In genomic region chr13:110560566-110560965, GRCm38 (mm10) we compare ENCODE assay signal across 10 mouse cellular contexts.
DNase-seq lines count a peak whose midpoint lies in the region; ATAC-seq and TF ChIP-seq lines count a peak whose summit lies in the region.
"Had no signal": no experiment of that assay in that cellular context is flagged by ENCODE, and none has a peak within 500 bp of the region (broad histone marks: within the 10 kb centered on the region; RNA-seq: fewer than 3 reads in every experiment).

No protein-coding gene starts in this region.

- no peak for TF ChIP-seq CTCF in small intestine, adult 2 months (IDR thresholded peaks at IDR 0.05; ENCODE audit: extremely low read depth, insufficient read length, insufficient replicate concordance, low read depth, low read length)

- H3K9me3 ChIP-seq in lung, embryonic 16.5 days (ENCODE audit: control insufficient read depth, low read length) = no peaks in the 10 kb centered on the region
- H3K9me3 ChIP-seq: hindbrain, embryonic 12.5 days; midbrain, embryonic 15.5 days had no signal

- peaks cover 11% of the 10 kb centered on the region for H3K4me1 ChIP-seq in lung, embryonic 16.5 days (replicated peaks; ENCODE audit: control insufficient read depth, insufficient read depth, low read length)
- peaks cover 3% of the 10 kb centered on the region; the same call in 1 of the 2 replicates for H3K4me1 ChIP-seq in small intestine, adult 2 months (ENCODE audit: control insufficient read depth, insufficient read depth, insufficient read length, low read length)

- peak overlapping the region; percentile 21; the same call in 1 of the 2 replicates for H3K27ac ChIP-seq in lung, embryonic 16.5 days (ENCODE audit: low read length)
- H3K27ac ChIP-seq in small intestine, adult 2 months (ENCODE audit: insufficient read depth, low read depth, low read length) = peak overlapping the region; percentile 64
- H3K27ac ChIP-seq: hindbrain, embryonic 12.5 days; kidney, postnatal 0 days; midbrain, embryonic 15.5 days had no signal

- no peak for ATAC-seq in lung, embryonic 16.5 days (ENCODE audit: low read depth)
- no peak for ATAC-seq in inflammation-experienced regulatory T-cells, adult 6 months
- ATAC-seq: midbrain, embryonic 15.5 days had no signal

- no peaks in the 10 kb centered on the region for H3K36me3 ChIP-seq in lung, embryonic 16.5 days (ENCODE audit: control insufficient read depth, insufficient read depth, low read length)
- H3K36me3 ChIP-seq in small intestine, adult 2 months (ENCODE audit: control insufficient read depth, insufficient read depth, low read length) = no peaks in the 10 kb centered on the region
- H3K36me3 ChIP-seq: hindbrain, embryonic 12.5 days; midbrain, embryonic 15.5 days had no signal

- no peak overlapping the region for H3K4me3 ChIP-seq in lung, embryonic 16.5 days (ENCODE audit: low read length)
- no peak overlapping the region for H3K4me3 ChIP-seq in small intestine, adult 2 months (ENCODE audit: low read depth, low read length)
- H3K4me3 ChIP-seq: hindbrain, embryonic 12.5 days; midbrain, embryonic 15.5 days had no signal

- DNase-seq in layer of hippocampus, adult 18-20 months (ENCODE audit: low spot score in 2 of 2) = peak; percentile 56 to 75
- no peak for DNase-seq in layer of hippocampus, adult 9-10 months (ENCODE audit: low spot score)
- peak; percentile 50 to 56 for DNase-seq in frontal cortex, postnatal 36 days (ENCODE audit: low spot score in 2 of 2)
- DNase-seq in thymus, postnatal 0 days (ENCODE audit: low spot score) = no peak

- no peak for TF ChIP-seq POLR2A in small intestine, adult 2 months (IDR thresholded peaks at IDR 0.05; ENCODE audit: low read depth, low read length)

- no peaks in the 10 kb centered on the region for H3K27me3 ChIP-seq in lung, embryonic 16.5 days (ENCODE audit: control insufficient read depth, insufficient read depth, low read depth, low read length)
- H3K27me3 ChIP-seq in small intestine, adult 2 months (ENCODE audit: control insufficient read depth, insufficient read depth, low read length) = no peaks in the 10 kb centered on the region
- H3K27me3 ChIP-seq: hindbrain, embryonic 12.5 days; midbrain, embryonic 15.5 days had no signal

- no peak overlapping the region for H3K9ac ChIP-seq in lung, embryonic 16.5 days (ENCODE audit: low read length)
- H3K9ac ChIP-seq: hindbrain, embryonic 12.5 days; midbrain, embryonic 15.5 days had no signal

- WGBS in lung, embryonic 16.5 days = 63% methylated on average over 13 of the region's 13 CpGs
- 75% methylated on average over 13 of the region's 13 CpGs for WGBS in small intestine, adult 2 months

- no peak overlapping the region for H3K4me2 ChIP-seq in lung, embryonic 16.5 days (ENCODE audit: low read depth, low read length)
- H3K4me2 ChIP-seq: hindbrain, embryonic 12.5 days; midbrain, embryonic 15.5 days had no signal

Comparison
In these comparisons a context has a peak if more than half of its experiments do, and no peak if none do; other contexts are left out.
1. DNase-seq: peak in layer of hippocampus, adult 18-20 months (2 of 2) and frontal cortex, postnatal 36 days (2 of 2); none in layer of hippocampus, adult 9-10 months (single experiment) and thymus, postnatal 0 days (single experiment).